Mouse (Mus musculus): Measurements from ENCODE around the gene Jtb.

Jtb gene

DNA sequence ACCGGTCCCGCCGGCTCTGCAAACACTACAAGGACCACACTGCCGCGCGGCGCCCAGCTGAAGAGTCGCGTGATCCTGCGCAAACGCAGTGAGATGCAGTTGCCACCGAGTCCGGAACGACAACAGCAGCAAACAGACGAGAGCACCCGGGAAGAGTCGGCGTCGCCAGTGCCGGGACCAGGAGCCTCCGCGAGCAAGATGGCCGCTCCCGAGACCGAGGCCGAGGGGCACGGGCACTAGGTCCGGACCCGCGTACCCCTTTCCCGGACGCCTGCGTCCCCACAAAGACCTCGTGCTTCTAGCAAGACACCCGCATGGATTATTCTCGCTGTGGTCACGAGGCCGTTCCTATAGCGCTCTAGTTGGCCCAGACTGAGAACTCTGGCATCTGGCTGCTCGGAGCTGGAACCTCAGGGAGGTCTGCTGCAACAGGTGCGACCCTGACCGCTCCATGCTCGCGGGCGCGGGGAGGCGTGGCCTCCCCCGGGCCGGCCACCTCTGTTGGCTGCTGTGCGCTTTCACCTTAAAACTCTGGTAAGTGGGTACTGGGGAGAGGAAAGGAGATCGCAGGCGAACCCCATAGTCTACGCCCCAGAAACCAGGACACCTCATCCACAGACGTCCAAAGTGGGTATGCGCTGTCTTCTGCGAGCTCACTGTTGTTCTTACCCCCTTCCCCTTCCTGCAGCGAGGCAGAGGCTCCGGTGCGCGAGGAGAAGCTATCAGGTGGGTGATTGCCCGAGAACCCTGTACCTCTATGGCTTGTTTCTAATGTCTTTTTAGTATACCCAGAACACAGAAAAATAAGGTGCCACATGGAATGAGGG is at the start of gene Jtb:
Gene Jtb, plus strand, starts transcription at position 91 of the 827 bp plus-strand sequence.
- peak; percentile 83 to 88 for DNase-seq

DNA sequence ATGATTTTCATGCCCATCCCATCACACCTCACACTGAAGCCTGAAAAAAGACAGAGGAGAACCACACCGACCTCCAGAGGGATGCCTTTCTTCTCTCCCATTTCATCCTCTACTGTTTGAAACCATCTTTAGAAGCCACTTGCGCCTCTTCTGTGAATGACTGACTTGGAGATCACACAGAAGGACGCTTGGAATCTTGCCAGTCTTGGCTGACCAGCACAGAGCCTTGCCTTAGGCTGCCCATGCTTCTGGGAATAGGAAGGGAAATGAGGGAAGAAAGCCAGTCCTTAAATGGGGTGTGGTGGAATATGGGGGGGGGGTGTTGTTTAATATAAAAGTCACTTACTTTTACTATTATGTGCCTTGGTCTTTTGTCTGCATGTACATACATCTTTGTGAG is 47.8 kb upstream of the Jtb start:
- DNase-seq = no peak

DNA sequence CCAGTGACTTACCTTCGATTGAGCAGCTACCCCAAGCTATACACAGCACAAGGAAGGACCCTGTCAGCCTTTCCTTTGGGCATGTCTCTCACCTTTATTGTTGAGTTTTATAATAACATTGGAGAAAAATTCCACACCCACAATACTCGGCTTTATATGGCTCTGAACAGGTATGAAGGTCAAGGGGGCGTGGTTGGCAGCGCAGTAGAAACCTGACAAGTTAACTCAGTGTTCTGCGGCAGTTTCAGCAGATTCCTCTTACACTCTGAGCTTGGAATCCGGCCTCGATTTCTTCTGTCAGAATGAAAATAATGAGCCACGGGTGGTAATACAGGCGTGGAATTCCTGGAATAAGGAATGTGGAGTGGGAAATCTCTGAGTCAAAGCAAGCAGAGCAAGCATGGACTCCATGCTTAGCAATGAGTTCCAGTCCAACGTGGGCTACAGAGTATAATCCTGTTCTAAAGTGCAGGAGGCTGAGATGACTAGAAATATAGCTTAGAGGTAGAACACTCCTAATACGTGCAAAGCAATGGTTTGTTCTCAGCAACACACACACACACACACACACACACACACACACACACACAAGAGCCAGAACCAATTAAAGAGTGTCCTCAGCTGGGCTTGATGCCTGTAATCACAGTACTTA is 40.4 kb upstream of the Jtb start:
- no peak for DNase-seq

DNA sequence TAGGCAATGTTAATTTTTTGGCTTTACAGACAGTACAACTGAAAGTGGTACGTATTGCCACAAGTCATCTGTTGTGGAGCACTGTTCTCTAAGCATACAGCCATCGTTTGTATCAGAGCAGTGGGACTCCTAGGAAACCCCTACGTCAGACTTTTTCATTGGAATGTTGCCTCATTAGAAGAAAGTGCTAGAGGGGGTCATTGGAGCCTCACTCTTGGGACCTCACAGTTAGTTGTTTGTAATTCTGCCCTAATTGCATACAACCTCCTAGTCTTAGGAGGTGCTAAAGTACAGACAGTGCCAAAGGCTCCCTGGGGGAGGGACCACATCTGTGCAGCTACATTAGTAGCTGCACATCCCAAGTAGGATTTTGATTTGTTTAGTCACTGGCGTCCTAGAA is 36.6 kb upstream of the Jtb start:
- DNase-seq = no peak

DNA sequence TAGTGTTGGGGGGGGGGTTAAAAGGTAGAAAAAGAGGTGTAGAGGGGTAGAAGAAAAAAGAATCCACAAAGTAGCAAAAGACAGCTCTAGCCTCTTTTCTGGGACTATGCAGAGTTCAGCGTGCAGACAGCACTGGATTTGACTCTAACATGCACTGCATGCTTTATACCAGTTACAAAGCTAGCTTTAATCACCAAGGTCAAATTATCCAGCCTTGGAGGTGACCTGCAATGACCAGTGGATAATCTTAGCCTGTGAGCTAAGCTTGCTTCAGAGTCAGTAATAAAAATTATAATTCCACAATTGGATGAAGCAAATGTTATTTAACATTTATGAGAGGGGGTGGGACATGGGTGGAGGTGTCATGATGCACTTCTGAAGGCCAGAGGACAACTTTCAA is 35.8 kb upstream of the Jtb start:
- no peak for DNase-seq

DNA sequence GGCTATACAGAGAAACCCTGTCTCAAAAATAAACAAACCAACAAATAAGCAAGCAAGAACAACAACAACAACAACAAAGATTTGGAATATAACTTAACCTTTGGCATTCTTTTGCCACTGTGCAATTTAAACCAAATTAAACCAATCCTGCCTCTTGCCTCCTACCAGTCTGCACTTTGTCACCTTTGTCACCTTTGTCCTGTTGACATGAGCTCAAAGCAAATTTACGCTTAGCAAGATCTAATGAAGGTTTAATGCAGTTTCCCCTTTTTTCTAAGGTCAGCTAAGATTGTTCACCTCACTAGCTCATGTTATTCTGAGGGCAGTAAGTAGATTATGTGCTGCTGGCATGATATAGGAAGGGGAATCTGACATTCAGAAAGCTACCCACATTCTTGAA is 33.8 kb upstream of the Jtb start:
- no peak for DNase-seq

DNA sequence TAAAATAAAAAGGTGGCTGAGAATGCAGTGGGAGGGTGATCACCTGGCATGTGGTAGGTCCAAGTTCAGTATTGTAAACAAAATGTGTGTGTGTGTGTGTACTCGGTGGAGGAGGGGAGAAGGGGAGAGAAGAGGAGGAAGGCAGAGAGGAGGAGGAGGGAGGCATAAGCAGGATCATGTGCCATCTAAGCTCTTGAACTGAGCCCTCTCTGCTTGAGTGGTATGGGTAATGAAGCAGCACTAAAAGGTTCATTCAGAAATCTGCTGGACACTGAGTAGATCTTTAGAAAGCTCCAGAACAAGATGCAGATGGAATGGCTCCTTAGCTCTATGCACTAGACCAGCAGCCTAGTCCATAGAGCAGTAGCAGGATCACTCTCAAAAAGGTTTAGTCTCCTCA is 28.5 kb upstream of the Jtb start:
- no peak for DNase-seq

GRCm38 (mm10) chr3:90203619-90204018 is 27.8 kb upstream of the Jtb start:
- DNase-seq = no peak

DNA sequence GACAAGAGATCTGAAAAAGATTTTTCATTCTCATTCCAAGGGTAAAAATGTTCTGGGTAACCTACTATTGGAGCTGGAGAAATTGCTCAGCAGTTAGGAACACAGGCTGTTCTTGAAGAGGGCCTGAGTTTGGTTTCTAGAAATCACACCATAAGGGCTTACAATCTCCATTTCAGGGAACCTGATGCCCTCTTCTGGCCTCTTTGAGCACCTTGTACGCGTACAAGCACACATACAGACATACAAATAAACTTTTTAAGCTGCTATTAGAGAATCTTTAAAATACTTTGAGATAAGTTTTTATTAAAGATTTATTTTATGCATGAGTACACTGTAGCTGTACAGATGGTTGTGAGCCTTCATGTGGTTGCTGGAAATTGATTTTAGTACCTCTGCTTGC is 26.8 kb upstream of the Jtb start:
- DNase-seq = no peak

DNA sequence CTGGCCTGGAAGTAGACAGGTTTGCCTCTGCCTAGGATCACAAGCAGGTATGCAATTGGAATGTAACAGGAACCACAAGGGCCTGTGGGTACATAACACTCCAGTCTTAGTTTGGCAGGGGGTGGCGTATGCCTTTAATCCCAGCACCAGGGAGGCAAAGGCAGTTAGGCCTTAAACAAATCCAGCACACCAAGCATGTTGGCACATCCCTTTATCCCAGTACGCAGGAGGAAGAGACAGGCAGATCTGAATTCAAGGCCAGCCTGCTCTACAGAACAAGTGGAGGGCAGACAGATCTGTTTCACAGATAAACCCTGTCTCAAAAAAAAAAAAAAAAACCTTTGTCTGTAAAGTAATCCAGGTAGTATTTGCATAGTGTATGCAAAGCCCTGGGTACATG is 22.7 kb upstream of the Jtb start:
- DNase-seq = no peak

- DNase-seq = no peak
Observed at GRCm38 (mm10) chr3:90209908-90210566, 21.4 kb upstream of the Jtb start.

GRCm38 (mm10) chr3:90211475-90212398 is 19.7 kb upstream of the Jtb start:
- DNase-seq = no peak

- no peak for DNase-seq
Observed at GRCm38 (mm10) chr3:90212723-90213122, 18.7 kb upstream of the Jtb start.

GRCm38 (mm10) chr3:90213377-90213866 is 18.0 kb upstream of the Jtb start, which contains the start of the genes Rps27 and Rab13:
Gene Rps27, minus strand, starts transcription at chr3:90213651.
Gene Rab13, plus strand, starts transcription at chr3:90213695.
- DNase-seq = peak; percentile 78

GRCm38 (mm10) chr3:90213956-90214684 is 17.3 kb upstream of the Jtb start:
- no peak for DNase-seq

- no peak for DNase-seq
Observed at GRCm38 (mm10) chr3:90215825-90216380, 15.5 kb upstream of the Jtb start.

- DNase-seq = peak in 1 of 2 experiments; percentile 61
Observed at GRCm38 (mm10) chr3:90220088-90220487, 11.3 kb upstream of the Jtb start.

DNA sequence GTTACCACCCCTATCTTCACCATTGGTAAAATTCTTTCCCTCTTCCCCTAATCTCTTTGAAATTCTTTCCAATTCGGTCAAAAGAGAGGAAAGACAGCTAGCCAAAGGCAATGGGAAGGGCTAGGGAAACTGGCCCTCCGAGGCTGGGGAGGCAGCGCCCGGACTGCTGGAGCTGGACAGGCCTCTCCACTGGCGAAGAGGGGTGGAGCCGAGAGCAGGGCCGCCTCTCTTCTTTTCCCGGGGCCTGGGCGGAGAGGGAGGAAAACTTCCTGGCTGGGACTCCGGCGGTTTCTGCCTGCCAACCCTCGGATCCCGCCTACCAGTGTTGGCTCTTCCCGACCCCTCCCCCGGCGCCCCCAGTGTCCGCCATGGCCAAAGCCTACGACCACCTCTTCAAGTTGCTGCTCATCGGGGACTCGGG is 10.9 kb upstream of the Jtb start:
- peak; percentile 28 to 35 for DNase-seq

DNA sequence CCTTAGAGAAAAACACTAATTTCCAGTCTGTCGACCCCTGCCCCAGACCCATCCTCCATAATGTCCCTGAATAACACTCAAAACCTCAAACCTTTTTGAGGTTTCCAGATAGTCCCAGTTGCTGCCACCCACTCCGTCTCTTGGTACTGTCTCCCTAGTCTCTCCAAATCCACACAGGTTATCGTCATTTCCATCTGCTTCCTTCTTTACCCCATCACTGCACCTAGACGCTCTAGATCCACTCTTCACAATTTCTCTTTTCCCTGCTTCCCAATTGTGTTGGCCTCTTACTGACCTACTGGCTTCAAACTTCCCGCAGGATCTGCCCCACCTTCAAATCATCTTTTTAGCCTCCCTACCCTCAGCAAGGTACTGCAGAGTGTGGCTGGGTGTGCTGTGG is 10.3 kb upstream of the Jtb start:
- no peak for DNase-seq

GRCm38 (mm10) chr3:90222455-90222854 is 8.9 kb upstream of the Jtb start:
- DNase-seq = no peak

DNA sequence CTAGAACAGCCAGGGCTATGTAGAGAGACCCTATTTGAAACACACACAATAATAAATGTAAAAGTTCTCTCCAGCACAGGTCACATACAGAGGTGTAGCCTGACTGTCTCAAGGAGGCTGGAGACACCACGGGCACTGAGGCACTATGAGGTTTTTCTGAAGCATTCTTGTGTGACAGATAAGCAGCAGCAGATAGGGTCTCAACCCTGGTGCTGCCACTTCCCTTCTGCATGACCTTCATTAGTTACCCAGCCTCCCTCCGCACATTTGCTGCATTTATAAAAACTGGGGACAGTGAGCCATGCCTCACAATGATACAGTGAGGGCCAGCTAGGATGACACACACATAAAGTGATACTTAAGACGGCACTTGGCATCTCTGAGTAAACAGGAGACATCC is 8.5 kb upstream of the Jtb start:
- no peak for DNase-seq

Data from spleen, adult 18-20 months (tissue).